Mouse (Mus musculus) E14TG2a.4 (cell line): ENCODE data around the gene Mgarp.
A peak's percentile ranks its signal among the peaks of the same experiment; 100 is the strongest.
"Not testable (repeated sequence)": the region's sequence is repeated elsewhere in the genome, so short reads cannot be mapped to it uniquely, and the experiment has no call there.

Source experiments
- H3K27me3 ChIP-seq: 2 replicates; pipeline ENCODE4 v1.6.1; 2014; ENCODE audit warnings: low read length, control low read depth; ENCODE audit not compliant: insufficient read depth
- H3K36me3 ChIP-seq: 2 replicates; pipeline ENCODE4 v1.6.1; 2014; ENCODE audit warnings: low read length, control low read depth; ENCODE audit not compliant: insufficient read depth
- H3K4me1 ChIP-seq: replicated peaks from 2 replicates; pipeline ENCODE4 v1.6.1; 2014; ENCODE audit warnings: low read depth, low read length, control low read depth
- H3K4me3 ChIP-seq: replicated peaks from 2 replicates; pipeline ENCODE4 v1.5.1; 2014; ENCODE audit warnings: mild to moderate bottlenecking, low read length
- H3K9me3 ChIP-seq: 2 replicates; pipeline ENCODE4 v1.6.1; 2014; ENCODE audit warnings: low read length, control low read depth
- CTCF ChIP-seq: conservative IDR thresholded peaks from 2 replicates; pipeline ENCODE4 v1.5.1; 2014; ENCODE audit warnings: low read length
- NANOG ChIP-seq: IDR thresholded peaks from 2 replicates; pipeline ENCODE4 v1.6.1; 2014; ENCODE audit warnings: borderline replicate concordance, low read length, mixed read lengths
- POU5F1 ChIP-seq: IDR thresholded peaks from 2 replicates; pipeline ENCODE4 v1.6.1; 2014; ENCODE audit warnings: low read length, borderline replicate concordance

Gene Mgarp

DNA sequence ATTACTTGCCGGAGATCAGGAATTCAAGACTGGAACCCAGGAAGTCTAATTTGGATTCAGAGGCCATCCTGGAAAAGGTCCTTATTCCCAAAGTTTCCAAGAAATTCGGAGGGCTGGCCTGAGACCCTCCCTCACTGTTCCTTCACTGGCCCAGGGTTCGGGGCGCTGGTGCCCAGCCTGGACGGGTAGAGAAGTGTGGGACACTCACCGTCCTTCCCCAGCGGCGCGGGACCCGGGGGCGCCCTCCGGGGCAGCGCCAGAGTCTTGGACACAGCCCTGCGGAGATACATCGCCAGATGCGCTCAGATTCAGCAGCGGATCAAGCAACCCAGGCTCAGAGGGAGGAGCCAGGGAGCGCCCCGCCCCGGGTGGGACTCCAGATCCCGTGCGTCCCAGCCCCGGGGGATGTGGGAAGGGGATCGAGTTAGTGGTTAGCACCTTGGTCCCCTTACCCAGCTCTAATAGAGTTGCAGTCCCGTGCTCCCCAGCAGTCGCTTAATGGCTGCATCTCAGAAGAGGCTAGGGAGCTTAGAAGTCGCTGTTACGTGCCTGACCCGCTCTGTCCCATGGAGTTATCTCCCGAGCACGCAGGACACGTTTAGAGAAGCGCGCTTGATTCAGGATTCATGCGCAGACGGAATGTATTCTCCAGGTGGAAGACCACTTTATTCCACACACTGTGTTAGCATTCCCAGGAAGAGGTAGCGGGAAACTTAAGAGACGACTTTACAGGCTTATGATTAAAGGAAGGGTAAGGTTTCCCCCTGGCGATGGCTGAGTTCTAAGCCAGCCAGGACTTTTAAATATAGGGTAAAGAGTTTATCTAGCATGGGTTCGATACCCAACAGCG is at the start of gene Mgarp:
Gene Mgarp (minus strand): TSS at position 520 of the 850 bp plus-strand sequence.
- Histone ChIP-seq H3K27me3 (peaks cover 19% of the 10 kb centered on the region), H3K4me1 (peaks cover 49% of the 10 kb centered on the region), H3K9me3 (no peaks in the 10 kb centered on the region), H3K36me3 (no peaks in the 10 kb centered on the region), H3K4me3 (peak within 1 kb of the TSS; percentile 79)
- no peak for TF ChIP-seq POU5F1
- no peak for TF ChIP-seq NANOG
- TF ChIP-seq CTCF: no peak

DNA sequence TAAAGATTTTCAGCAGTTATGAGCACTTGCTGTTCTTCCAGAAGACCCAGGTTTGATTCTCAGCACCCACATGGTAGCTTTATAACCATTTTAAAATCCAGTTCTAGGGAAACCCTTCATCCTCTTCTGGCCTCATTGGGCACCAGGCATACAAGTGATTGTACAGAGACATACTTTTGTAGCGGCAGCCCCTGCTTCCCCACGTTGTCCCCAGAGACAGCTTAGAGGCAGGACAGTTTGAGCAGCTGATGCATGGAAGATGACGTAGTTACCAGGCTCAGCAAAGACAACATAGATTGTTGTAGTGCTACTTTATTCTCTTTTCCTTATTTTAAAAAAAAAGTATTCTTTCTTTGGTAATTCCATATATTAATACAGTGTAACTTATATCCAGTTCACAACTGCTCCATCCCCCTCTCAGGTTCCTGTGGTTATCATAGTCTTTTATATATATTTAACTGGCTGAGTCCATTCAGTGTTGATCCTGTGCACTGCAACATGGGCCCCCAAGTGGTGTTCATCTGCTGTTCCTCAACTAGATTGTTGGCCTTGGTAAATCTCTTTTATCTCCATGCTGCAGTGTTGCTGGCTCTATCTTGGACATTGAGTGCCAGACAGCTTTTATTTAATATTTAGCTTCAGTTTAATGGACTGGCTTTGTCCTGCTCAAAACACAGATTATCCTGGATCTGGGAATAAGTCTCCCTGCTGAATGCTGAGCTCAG is 38.5 kb upstream of the Mgarp start:
- no peaks in the 10 kb centered on the region for H3K27me3 ChIP-seq
- no peak for TF ChIP-seq CTCF
- TF ChIP-seq POU5F1: no peak
- TF ChIP-seq NANOG: no peak
- no peaks in the 10 kb centered on the region for H3K9me3 ChIP-seq
- H3K36me3 ChIP-seq: peaks cover 52% of the 10 kb centered on the region
- H3K4me3 ChIP-seq: no peak overlapping the region
- peaks cover 24% of the 10 kb centered on the region for H3K4me1 ChIP-seq

DNA sequence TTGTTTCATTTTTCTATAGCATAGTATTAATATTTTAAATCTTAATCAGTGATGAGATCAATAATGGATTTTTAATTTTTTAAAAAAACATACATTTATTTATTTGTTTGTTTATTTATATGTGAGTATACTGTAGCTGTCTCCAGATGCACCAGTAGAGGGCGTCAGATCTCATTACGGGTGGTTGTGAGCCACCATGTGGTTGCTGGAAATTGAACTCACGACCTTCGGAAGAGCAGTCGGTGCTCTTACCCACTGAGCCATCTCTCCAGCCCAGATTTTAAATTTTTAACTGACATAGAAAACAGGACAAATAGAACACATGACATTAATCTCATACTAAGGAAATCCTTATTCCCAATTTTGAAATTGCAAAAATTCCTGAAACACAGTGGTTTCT is 37.8 kb upstream of the Mgarp start:
- peaks cover 46% of the 10 kb centered on the region for H3K36me3 ChIP-seq
- peak; percentile 37 for TF ChIP-seq CTCF
- H3K4me3 ChIP-seq, H3K9me3 ChIP-seq, H3K27me3 ChIP-seq: not testable (repeated sequence)
- peaks cover 24% of the 10 kb centered on the region for H3K4me1 ChIP-seq

DNA sequence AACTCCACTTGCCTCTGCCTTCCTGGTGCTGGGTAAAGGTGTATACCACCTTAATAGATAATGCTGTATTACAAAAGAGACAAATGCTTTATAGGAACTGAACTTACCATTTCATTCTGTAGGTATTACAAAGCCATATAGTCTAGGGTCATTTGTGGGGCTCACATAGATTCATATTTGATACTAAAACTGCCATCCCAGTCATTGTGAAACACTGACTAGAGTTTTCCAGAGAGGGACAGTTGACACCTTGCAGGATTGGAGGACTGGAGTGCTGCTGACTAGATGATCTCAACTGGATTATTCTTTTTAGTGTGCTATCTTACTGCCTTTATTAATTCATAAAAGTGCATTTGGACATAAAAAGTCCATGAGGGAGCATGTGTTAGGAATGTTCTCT is 28.9 kb upstream of the Mgarp start:
- H3K4me1 ChIP-seq: peaks cover 59% of the 10 kb centered on the region
- no peaks in the 10 kb centered on the region for H3K27me3 ChIP-seq
- TF ChIP-seq CTCF (no peak), NANOG (no peak), POU5F1 (no peak)
- H3K9me3 ChIP-seq: no peaks in the 10 kb centered on the region
- H3K4me3 ChIP-seq: no peak overlapping the region
- H3K36me3 ChIP-seq: peaks cover 26% of the 10 kb centered on the region

DNA sequence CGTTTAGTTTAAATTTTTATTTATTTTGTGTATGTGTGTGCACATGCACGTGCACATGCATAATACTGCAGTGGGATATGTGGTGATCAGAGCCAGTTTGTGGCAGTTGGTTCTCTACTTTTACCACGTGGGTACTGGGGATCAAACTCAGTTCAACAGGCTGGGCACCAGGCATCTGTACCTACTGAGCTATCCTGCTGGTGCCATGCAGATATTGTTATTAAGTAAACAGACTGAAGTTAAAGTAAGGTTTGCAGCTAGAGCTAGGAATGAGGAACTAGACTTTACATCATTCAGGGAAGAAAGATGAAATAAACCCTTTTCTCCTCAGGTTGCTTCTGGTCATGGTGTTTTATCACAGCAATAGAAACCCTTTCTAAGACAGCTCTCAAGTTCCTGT is 25.4 kb upstream of the Mgarp start:
- peaks cover 74% of the 10 kb centered on the region for H3K4me1 ChIP-seq
- peaks cover 49% of the 10 kb centered on the region for H3K36me3 ChIP-seq
- H3K4me3 ChIP-seq: no peak overlapping the region
- no peaks in the 10 kb centered on the region for H3K9me3 ChIP-seq
- no peaks in the 10 kb centered on the region for H3K27me3 ChIP-seq
- no peak for TF ChIP-seq POU5F1
- no peak for TF ChIP-seq NANOG

DNA sequence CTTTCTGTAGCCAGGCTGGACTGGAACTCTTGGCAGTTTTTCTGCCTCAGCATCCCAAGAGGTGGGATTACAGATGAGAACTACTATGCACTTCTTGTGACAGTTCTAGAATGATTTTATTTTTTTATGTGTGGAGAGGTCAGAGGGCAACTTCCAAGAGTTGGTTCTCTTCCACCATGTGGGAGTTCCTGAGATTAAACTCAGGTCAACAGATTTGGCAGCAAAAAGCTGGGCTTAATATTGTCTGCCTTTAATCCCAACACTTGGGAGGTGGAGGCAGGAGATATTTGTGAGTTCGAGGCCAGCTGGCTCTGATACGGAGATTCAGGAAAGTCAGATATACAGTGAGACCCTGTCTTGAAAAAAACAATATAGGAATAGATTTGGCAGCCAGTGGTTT is 21.4 kb upstream of the Mgarp start:
- peaks cover 45% of the 10 kb centered on the region for H3K36me3 ChIP-seq
- peak overlapping the region; percentile 97 for H3K4me3 ChIP-seq
- H3K4me1 ChIP-seq: peaks cover 70% of the 10 kb centered on the region
- H3K9me3 ChIP-seq: no peaks in the 10 kb centered on the region
- no peaks in the 10 kb centered on the region for H3K27me3 ChIP-seq
- no peak for TF ChIP-seq POU5F1
- TF ChIP-seq CTCF: no peak
- no peak for TF ChIP-seq NANOG

DNA sequence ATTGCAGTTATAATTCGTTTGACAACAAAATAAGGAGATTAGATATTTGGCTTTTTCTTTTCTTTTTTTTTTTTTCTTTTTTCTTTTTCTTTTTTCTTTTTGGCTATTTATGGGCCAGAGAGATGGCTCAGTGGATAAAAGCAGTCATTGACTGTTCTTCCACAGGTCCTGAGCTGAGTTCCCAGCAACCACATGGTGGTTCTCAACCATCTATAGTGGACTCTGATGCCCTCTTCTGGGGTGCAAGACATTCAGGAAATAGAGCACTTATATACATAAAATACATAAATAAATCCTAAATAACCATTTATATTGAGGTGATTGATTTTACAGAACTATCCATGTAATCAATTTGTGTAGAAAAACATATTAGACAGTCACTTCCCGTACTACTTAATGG is 20.9 kb upstream of the Mgarp start:
- Histone ChIP-seq H3K4me1 (peaks cover 69% of the 10 kb centered on the region), H3K36me3 (peaks cover 45% of the 10 kb centered on the region), H3K4me3 (peak overlapping the region; percentile 97), H3K9me3 (no peaks in the 10 kb centered on the region), H3K27me3 (no peaks in the 10 kb centered on the region)
- TF ChIP-seq CTCF: no peak

DNA sequence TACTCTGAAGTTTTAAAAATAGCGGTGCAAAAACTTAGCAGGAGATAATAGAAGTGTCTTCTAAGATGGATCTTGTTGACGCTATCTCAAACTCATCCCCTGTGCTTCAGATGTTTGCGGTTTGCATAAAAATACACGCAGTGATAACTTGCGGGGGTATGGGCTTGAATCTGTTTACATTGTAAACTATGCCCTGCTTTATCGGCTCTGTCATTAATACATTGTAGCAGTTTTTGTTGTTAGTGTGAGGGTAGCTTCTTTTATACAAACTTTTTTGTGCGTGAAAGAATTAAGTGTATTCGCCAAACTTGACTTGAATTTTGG is 20.6 kb upstream of the Mgarp start:
- H3K36me3 ChIP-seq: peaks cover 45% of the 10 kb centered on the region
- TF ChIP-seq NANOG (no peak), POU5F1 (no peak), CTCF (no peak)
- H3K27me3 ChIP-seq: no peaks in the 10 kb centered on the region

More for the DNA sequence above, 20.6 kb upstream of the Mgarp start:
- Histone ChIP-seq H3K4me3 (peak overlapping the region; percentile 97), H3K9me3 (no peaks in the 10 kb centered on the region), H3K4me1 (peaks cover 67% of the 10 kb centered on the region)
